Mouse (Mus musculus): ENCODE data around the gene Apc2.

DNA sequence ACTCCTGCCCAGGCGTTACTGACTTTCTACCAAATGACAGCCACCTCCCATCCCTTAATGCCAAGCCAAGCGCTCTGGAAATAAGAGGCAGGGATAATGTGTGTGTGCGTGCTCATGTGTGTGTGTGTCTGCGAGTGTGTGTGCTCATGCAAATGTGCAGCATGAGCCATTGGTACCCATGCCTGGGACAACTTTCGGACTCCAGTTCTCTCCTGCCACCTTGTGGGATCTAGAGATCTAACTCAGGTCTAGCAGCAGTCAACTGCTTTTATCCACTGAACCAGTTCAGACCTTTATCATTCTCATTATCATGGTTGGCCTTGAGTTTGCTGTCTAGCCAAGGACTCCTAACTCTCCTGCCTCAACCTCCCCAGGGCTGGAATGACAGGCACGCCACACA lies 47.9 kb upstream of the Apc2 start:
- peak; percentile 38; the same call in 1 of the 2 replicates for TF ChIP-seq CTCF (conservative IDR thresholded peaks at IDR 0.05; ENCODE audit: insufficient read depth, insufficient read length, low read depth, low read length)
- no peak for TF ChIP-seq POLR2A (IDR thresholded peaks at IDR 0.05; ENCODE audit: low read depth, low read length)

Data from kidney, adult 2 months (tissue).